Mouse (Mus musculus) thymus, adult 2 months (tissue): ENCODE results near the gene Tmem86b. TPM values are rescaled to one million over a fixed set of nuclear protein-coding genes. Genes with fewer than 3 reads are reported as not detected.
A peak's percentile ranks its signal among the peaks of the same experiment; 100 is the strongest.

Source experiments
- DNase-seq: peaks from one replicate; pipeline ENCODE4 v3.0.0; 2021
- H3K27ac ChIP-seq: fragments of 200-500 bp; 2 replicates; pipeline ENCODE4 v1.5.1; 2012; ENCODE audit warnings: low read length, control low read depth; ENCODE audit not compliant: control insufficient read depth, insufficient read depth
- H3K27me3 ChIP-seq: fragments of 200-500 bp; 2 replicates; pipeline ENCODE4 v1.6.1; 2012; ENCODE audit warnings: mild to moderate bottlenecking, low read length, moderate library complexity, mixed read lengths; ENCODE audit not compliant: control insufficient read depth, insufficient read depth
- H3K36me3 ChIP-seq: fragments of 200-500 bp; 2 replicates; pipeline ENCODE4 v1.6.1; 2012; ENCODE audit warnings: mild to moderate bottlenecking, low read length, moderate library complexity; ENCODE audit not compliant: control insufficient read depth, insufficient read depth
- H3K4me1 ChIP-seq: fragments of 200-500 bp; replicated peaks from 2 replicates; pipeline ENCODE4 v1.6.1; 2012; ENCODE audit warnings: low read length; ENCODE audit not compliant: control insufficient read depth, insufficient read depth
- H3K4me3 ChIP-seq: fragments of 200-500 bp; 2 replicates; pipeline ENCODE4 v1.5.1; 2012; ENCODE audit warnings: mild to moderate bottlenecking, low read length, control low read depth, moderate library complexity; ENCODE audit not compliant: control insufficient read depth, insufficient read depth
- CTCF ChIP-seq: fragments of 200-500 bp; IDR thresholded peaks from 2 replicates; pipeline ENCODE4 v1.5.1; 2012; ENCODE audit warnings: mild to moderate bottlenecking, control low read depth, low read length, moderate library complexity, borderline replicate concordance; ENCODE audit not compliant: control insufficient read depth, poor library complexity, insufficient read depth; ENCODE audit errors: extremely low read depth
- POLR2A ChIP-seq: fragments of 200-500 bp; IDR thresholded peaks from 2 replicates; pipeline ENCODE4 v1.6.1; 2012; ENCODE audit warnings: mild to moderate bottlenecking, low read length, control low read depth, moderate library complexity; ENCODE audit not compliant: control insufficient read depth, poor library complexity, insufficient read depth; ENCODE audit errors: extremely low read depth
- WGBS: fragments of 180-500 bp; shearing (Covaris S2); methylation state at CpG from one replicate; pipeline ENCODE4 v1.1.7; 2018; 5-methylcytosine and 5-hydroxymethylcytosine counted together
- polyA plus RNA-seq: library from polyadenylated mRNA; depleted of rRNA; stranded (reverse); fragments of >200 nt; gene quantifications from 2 replicates; pipeline ENCODE4 v1.2.3, GENCODE M21; 2012

Gene Tmem86b
- polyA plus RNA-seq, 1 experiment, result 113 TPM

DNA sequence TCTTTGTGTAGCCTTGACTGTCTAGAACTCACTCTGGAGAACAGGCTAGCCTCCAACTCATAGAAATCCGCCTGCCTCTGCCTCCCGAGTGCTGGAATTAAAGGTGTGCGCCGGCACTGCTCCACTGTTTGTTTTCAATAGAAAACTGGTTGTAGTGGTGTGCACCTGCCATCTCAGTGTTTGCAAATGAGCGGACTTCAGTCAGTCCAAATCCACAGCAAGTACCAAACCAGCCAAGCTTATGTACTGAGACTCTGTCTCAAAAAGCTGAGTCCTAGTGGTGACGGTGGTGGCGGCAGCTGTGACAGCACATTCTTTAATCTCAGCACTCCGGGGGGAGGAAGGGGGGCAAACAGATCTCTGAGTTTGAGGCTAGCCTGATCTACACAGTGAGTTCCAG is 37.3 kb upstream of the Tmem86b start:
- no peak for TF ChIP-seq CTCF
- no peak for TF ChIP-seq POLR2A
- Histone ChIP-seq H3K36me3 (no peaks in the 10 kb centered on the region), H3K27ac (no peak overlapping the region), H3K27me3 (no peaks in the 10 kb centered on the region), H3K4me1 (peaks cover 11% of the 10 kb centered on the region), H3K4me3 (no peak overlapping the region)
- DNase-seq, result no peak
- 95% methylated on average over 8 of the region's 8 CpGs for WGBS

DNA sequence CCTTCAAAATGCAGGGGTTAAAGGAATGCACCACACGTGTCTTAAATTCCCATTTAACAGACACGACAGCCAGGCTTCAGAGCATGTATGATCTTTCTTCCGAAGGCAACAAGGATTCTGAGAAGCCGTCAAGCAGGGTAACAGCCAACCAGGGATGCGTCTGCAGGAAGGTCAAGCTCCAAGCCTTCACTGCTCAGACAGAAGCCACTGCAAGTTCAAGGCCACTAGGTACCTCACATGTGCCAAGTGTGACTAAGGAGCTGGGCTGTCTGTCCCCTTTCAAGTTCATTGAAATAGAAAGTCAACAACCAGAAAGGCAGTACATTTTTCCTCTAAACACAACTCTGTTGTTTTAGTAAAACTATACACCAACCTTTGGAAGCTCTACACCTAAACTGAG is 35.6 kb upstream of the Tmem86b start:
- no peaks in the 10 kb centered on the region for H3K27me3 ChIP-seq
- H3K27ac ChIP-seq, result no peak overlapping the region
- WGBS, result 98% methylated on average over 5 of the region's 5 CpGs
- no peaks in the 10 kb centered on the region for H3K36me3 ChIP-seq
- no peak for DNase-seq
- H3K4me1 ChIP-seq, result peaks cover 11% of the 10 kb centered on the region
- no peak for TF ChIP-seq CTCF
- no peak for TF ChIP-seq POLR2A
- H3K4me3 ChIP-seq, result no peak overlapping the region

DNA sequence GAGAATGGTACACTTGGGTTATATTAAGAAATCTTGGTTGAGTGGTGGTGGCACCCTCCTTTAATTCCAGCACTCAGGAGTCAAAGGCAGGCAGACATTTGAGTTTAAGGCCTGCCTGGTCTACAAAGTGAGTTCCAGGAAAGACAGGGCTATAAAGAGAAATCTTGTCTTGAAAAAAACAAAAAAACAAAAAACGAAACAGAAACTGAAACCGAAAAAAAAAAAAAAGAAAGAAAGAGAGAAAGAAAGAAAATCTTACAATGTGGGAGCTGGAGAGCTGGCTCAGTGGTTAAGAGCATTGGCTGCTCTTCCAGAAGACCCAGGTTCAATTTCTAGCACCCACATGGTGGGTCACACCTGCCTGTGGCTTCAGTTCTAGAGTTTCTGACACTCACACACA is 32.5 kb upstream of the Tmem86b start:
- no peak for DNase-seq
- no peaks in the 10 kb centered on the region for H3K36me3 ChIP-seq
- TF ChIP-seq CTCF (no peak), POLR2A (no peak)
- no peak overlapping the region for H3K4me3 ChIP-seq
- no peaks in the 10 kb centered on the region for H3K27me3 ChIP-seq
- WGBS, result 31% methylated on average over 2 of the region's 2 CpGs
- H3K4me1 ChIP-seq, result peaks cover 13% of the 10 kb centered on the region
- H3K27ac ChIP-seq, result peak overlapping the region; percentile 65; the same call in 1 of the 2 replicates

DNA sequence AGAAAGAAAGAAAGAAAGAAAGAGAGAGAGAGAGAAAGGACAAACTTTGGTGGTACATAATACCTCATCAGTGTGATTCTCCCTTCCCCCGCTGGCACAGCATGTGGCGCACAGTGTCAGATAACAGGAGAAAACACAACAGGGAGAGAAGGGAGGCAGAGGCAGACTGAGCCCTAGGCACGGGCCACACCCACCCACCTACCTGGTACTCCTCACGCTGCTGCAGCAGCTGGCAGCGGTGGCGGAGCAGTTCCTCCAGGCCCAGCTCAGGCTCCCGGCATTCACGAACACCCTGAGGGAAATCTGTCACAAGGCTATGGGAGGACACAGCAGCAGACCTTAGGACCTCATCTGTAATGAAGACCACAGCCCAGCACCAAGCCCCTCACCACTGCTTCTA is 32.0 kb upstream of the Tmem86b start:
- peak overlapping the region; percentile 65 for H3K27ac ChIP-seq
- no peak for DNase-seq
- H3K4me3 ChIP-seq, result no peak overlapping the region
- H3K4me1 ChIP-seq, result peaks cover 13% of the 10 kb centered on the region
- WGBS, result 88% methylated on average over 8 of the region's 8 CpGs
- H3K36me3 ChIP-seq, result no peaks in the 10 kb centered on the region
- TF ChIP-seq CTCF, result no peak
- TF ChIP-seq POLR2A, result no peak
- no peaks in the 10 kb centered on the region for H3K27me3 ChIP-seq

DNA sequence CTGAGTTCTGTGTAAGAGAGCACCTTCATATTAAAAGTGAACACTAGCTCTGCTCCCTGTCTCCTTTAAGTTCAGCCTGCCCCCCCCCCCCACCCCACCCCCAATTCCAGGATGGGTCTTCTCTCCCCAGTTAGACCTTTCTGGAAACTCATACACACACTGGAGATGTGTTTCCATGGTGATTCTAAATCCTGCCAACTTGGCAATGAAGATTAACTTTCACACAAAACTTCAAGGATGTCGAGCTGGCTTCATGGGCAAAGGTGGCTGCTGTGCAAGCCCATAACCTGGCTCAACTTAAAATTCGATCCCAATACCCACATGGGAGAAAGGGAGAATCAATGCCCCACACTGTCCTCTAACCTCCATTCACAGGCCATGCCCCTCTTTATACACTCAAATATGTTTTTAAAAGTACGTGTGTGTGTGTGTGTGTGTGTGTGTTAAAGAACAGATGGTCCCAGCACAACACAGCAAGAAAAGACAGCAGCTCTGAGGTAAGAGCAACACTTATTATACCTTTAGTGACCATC is 28.8 kb upstream of the Tmem86b start:
- H3K4me3 ChIP-seq, result no peak overlapping the region

DNA sequence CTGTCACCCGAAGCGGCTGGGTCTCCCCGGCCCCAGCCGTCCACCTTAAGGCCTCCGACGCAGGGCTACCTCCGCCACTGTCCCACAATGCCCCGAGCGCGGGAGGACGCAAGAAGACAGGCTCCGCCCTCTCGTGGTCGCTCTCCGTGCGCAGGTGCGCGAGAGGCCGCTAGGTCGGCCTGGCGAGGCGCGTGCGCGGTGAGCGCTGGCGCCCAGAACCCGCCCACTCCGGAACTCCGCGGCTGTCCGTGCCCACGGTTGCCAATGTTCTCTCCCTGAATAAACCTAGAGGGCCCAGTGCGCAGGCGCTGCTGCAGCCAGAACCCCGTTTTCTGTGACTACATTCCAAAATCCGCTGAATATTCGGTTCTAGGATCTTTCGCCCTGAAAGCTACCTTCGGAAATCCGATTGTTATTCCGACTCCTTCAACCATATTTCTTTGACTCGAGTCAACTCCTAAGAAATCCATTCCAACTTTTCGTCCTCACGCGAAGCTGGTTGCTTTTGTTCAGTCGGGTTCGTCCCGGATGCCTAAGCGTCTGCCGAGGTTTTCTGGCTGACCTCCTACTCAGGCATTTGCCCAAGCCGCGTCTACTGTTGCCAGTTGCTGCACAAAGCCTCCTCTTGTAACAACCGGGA is 27.8 kb upstream of the Tmem86b start, which contains the start of gene Ppp6r1:
Ppp6r1 (minus strand) TSS at position 108 of the 640 bp plus-strand sequence.
- Histone ChIP-seq H3K27me3 (no peaks in the 10 kb centered on the region), H3K27ac (peak within 1 kb of the TSS; percentile 93), H3K4me3 (peak within 1 kb of the TSS; percentile 65), H3K4me1 (peaks cover 23% of the 10 kb centered on the region), H3K36me3 (no peaks in the 10 kb centered on the region)
- TF ChIP-seq CTCF, result peak; percentile 77
- peak; percentile 96 for TF ChIP-seq POLR2A
- peak; percentile 97 for DNase-seq
- WGBS, result under 1% methylated on average over 54 of the region's 54 CpGs

More for the DNA sequence above, 28.8 kb upstream of the Tmem86b start:
- peaks cover 22% of the 10 kb centered on the region for H3K4me1 ChIP-seq
- H3K27me3 ChIP-seq, result no peaks in the 10 kb centered on the region
- H3K36me3 ChIP-seq, result no peaks in the 10 kb centered on the region
- TF ChIP-seq POLR2A, result no peak
- no peak for TF ChIP-seq CTCF
- WGBS, result 88% methylated on average over 3 of the region's 3 CpGs
- DNase-seq, result no peak
- H3K27ac ChIP-seq, result no peak overlapping the region
